Mouse (Mus musculus): ENCODE measurements around the gene Gm4177.
"Not testable (repeated sequence)": the region's sequence is repeated elsewhere in the genome, so short reads cannot be mapped to it uniquely, and the experiment has no call there.

Gm4177 gene

DNA sequence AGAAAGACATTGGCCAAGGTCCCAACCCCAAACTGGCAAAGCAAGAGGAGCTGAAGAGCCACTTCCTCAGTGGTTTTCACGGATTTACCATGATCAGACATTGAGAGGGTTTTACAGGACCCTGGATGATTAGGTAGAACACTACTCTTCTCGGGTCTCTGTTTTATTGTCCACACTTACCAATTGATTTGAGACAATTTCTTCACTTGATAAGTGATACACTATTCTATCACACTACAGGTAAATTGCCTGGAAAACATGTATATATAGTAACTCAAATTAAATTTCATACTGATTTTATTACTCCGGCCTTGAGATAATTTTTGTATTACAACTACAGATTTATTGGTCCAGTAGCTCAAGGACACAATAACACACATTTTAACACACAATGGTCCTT is at the start of gene Gm4177:
TSS of gene Gm4177 (minus strand) at position 101 of the 400 bp plus-strand sequence.
- DNase-seq (ENCODE audit: low spot score) = not testable (repeated sequence)

DNA sequence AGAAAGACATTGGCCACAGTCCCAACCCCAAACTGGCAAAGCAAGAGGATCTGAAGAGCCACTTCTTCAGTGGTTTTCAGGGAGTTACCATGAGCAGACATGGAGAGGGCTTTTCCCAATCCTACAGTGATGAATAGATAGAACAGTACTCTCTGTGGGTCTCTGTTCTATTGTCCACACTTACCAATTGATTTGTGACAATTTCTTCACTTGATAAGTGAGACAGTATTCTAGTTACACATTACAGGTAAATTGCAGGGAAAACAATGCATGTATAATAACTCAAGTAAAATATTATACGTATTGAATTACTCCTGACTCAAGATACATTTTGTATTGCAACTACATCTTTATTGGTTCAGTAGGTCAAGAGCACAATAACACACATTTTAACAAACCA is 47.6 kb upstream of the Gm4177 start, which contains the start of gene Gm5725:
TSS of gene Gm5725 (minus strand) at position 101 of the 400 bp plus-strand sequence.
- DNase-seq (ENCODE audit: low spot score) = not testable (repeated sequence)

DNA sequence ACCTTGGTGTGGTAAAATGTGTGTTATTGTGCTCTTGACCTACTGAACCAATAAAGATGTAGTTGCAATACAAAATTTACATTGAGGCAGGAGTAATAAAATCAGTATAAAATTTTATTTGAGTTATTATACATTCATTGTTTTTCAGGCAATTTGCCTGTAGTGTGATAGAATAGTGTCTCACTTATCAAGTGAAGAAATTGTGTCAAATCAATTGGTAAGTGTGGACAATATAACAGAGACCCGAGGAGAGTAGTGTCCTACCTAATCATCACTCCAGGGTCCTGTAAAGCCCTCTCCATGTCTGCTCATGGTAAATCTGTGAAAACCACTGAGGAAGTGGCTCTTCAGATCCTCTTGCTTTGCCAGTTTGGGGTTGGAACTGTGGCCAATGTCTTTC is 35.5 kb upstream of the Gm4177 start, which contains the start of gene Vmn1r135:
TSS of gene Vmn1r135 (plus strand) at position 301 of the 400 bp plus-strand sequence.
- DNase-seq (ENCODE audit: low spot score) = not testable (repeated sequence)

- DNase-seq (ENCODE audit: low spot score) = not testable (repeated sequence)
These were observed 35.2 kb downstream of the Gm4177 start, which contains the start of gene Gm4175 for GRCm38 (mm10) chr7:21761375-21761774. TSS of gene Gm4175 (minus strand) at chr7:21761475.
